Mouse (Mus musculus) heart, embryonic 12.5 days (tissue): Measurements from ENCODE around the gene Scn1b. TPM values are rescaled to one million over a fixed set of nuclear protein-coding genes. Genes with fewer than 3 reads are reported as not detected.
A peak's percentile ranks its signal among the peaks of the same experiment; 100 is the strongest.

Experiments
- ATAC-seq: fragments of 200-750 bp; cut with Nextera tagmentation; 2 replicates; pipeline ENCODE4 v1.8.0; 2017; ENCODE audit warnings: moderate TSS enrichment, moderate library complexity; ENCODE audit not compliant: insufficient number of reproducible peaks, low FRiP score
- H3K27ac ChIP-seq: fragments of 300-500 bp; sonication (generic); 2 replicates; pipeline ENCODE4 v1.5.1; 2016; ENCODE audit warnings: mild to moderate bottlenecking, moderate library complexity; ENCODE audit not compliant: poor library complexity, severe bottlenecking
- H3K27me3 ChIP-seq: fragments of 300-500 bp; sonication (generic); replicated peaks from 2 replicates; pipeline ENCODE4 v1.6.1; 2016; ENCODE audit warnings: mild to moderate bottlenecking, moderate library complexity
- H3K36me3 ChIP-seq: fragments of 300-500 bp; sonication (generic); 2 replicates; pipeline ENCODE4 v1.6.1; 2016; ENCODE audit warnings: mild to moderate bottlenecking, moderate library complexity
- H3K4me1 ChIP-seq: fragments of 300-500 bp; sonication (generic); replicated peaks from 2 replicates; pipeline ENCODE4 v1.6.1; 2016; ENCODE audit warnings: mild to moderate bottlenecking
- H3K4me2 ChIP-seq: fragments of 300-500 bp; sonication (generic); 2 replicates; pipeline ENCODE4 v1.6.1; 2016; ENCODE audit warnings: mild to moderate bottlenecking, moderate library complexity
- H3K4me3 ChIP-seq: fragments of 300-500 bp; sonication (generic); 2 replicates; pipeline ENCODE4 v1.5.1; 2016; ENCODE audit warnings: mild to moderate bottlenecking
- H3K9ac ChIP-seq: fragments of 300-500 bp; sonication (generic); 2 replicates; pipeline ENCODE4 v1.6.1; 2016; ENCODE audit warnings: mild to moderate bottlenecking, moderate library complexity
- H3K9me3 ChIP-seq: fragments of 300-500 bp; sonication (generic); replicated peaks from 2 replicates; pipeline ENCODE4 v1.6.1; 2016; ENCODE audit warnings: mild to moderate bottlenecking, moderate library complexity
- WGBS: fragments of 180-500 bp; shearing (Covaris S2); methylation state at CpG from one replicate; pipeline ENCODE4 v1.1.7; 2016; 5-methylcytosine and 5-hydroxymethylcytosine counted together
- polyA plus RNA-seq: library from polyadenylated mRNA; unstranded; fragments of >200 nt; fragmentation: Nextera tagmentation; extraction: Ambion mirVana; gene quantifications from 2 replicates; pipeline ENCODE4 v1.2.1, GENCODE M21; 2016

Gene Scn1b
- polyA plus RNA-seq, 1 experiment from 2014 or later: 5.7 TPM

- H3K4me1 ChIP-seq: peaks cover 39% of the 10 kb centered on the region
- 0 out of 2 replicates have a peak overlapping the region, but pooled peaks have one; percentile 48 for H3K9ac ChIP-seq
Measured at GRCm38 (mm10) chr7:31114646-31115045, 12.2 kb downstream of the Scn1b start.

GRCm38 (mm10) chr7:31113800-31114199 lies 13.0 kb downstream of the Scn1b start:
- Histone ChIP-seq H3K4me1 (peaks cover 45% of the 10 kb centered on the region), H3K36me3 (no peaks in the 10 kb centered on the region), H3K9me3 (no peaks in the 10 kb centered on the region), H3K27ac (no peak overlapping the region), H3K27me3 (0 out of 2 replicates have a peak, but pooled peaks cover 6% of the 10 kb centered on the region), H3K9ac (no peak overlapping the region), H3K4me2 (no peak overlapping the region), H3K4me3 (no peak overlapping the region)
- ATAC-seq: no peak
- 70% methylated on average over 6 of the region's 6 CpGs for WGBS

More at GRCm38 (mm10) chr7:31114646-31115045, 12.2 kb downstream of the Scn1b start:
- no peak for ATAC-seq
- Histone ChIP-seq H3K4me3 (no peak overlapping the region), H3K4me2 (no peak overlapping the region), H3K36me3 (no peaks in the 10 kb centered on the region), H3K27ac (no peak overlapping the region), H3K9me3 (no peaks in the 10 kb centered on the region), H3K27me3 (0 out of 2 replicates have a peak, but pooled peaks cover 6% of the 10 kb centered on the region)
- whole genome bisulfite sequencing: 63% methylated on average over 10 of the region's 10 CpGs

GRCm38 (mm10) chr7:31112036-31112435 lies 14.8 kb downstream of the Scn1b start:
- Histone ChIP-seq H3K4me1 (peaks cover 48% of the 10 kb centered on the region), H3K4me3 (no peak overlapping the region), H3K9ac (no peak overlapping the region), H3K4me2 (no peak overlapping the region), H3K9me3 (no peaks in the 10 kb centered on the region), H3K36me3 (no peaks in the 10 kb centered on the region), H3K27ac (peak overlapping the region; percentile 16; the same call in 1 of the 2 replicates), H3K27me3 (no peaks in the 10 kb centered on the region)
- no peak for ATAC-seq
- 38% methylated on average over 4 of the region's 4 CpGs for WGBS

- no peak for ATAC-seq
- no peak overlapping the region for H3K9ac ChIP-seq
- no peaks in the 10 kb centered on the region for H3K27me3 ChIP-seq
- H3K4me3 ChIP-seq: no peak overlapping the region
- no peaks in the 10 kb centered on the region for H3K9me3 ChIP-seq
- H3K4me1 ChIP-seq: peaks cover 38% of the 10 kb centered on the region
- no peak overlapping the region for H3K4me2 ChIP-seq
- 0 out of 2 replicates have a peak overlapping the region, but pooled peaks have one; percentile 13 for H3K27ac ChIP-seq
- WGBS: 69% methylated on average over 15 of the region's 15 CpGs
- H3K36me3 ChIP-seq: no peaks in the 10 kb centered on the region
Measured at GRCm38 (mm10) chr7:31110861-31111385, 15.9 kb downstream of the Scn1b start.

GRCm38 (mm10) chr7:31109796-31110195 lies 17.0 kb downstream of the Scn1b start:
- Histone ChIP-seq H3K4me2 (no peak overlapping the region), H3K27ac (no peak overlapping the region), H3K9me3 (no peaks in the 10 kb centered on the region), H3K36me3 (no peaks in the 10 kb centered on the region), H3K4me1 (peaks cover 31% of the 10 kb centered on the region), H3K27me3 (no peaks in the 10 kb centered on the region), H3K9ac (no peak overlapping the region), H3K4me3 (no peak overlapping the region)
- 81% methylated on average over 5 of the region's 5 CpGs for WGBS
- ATAC-seq: no peak

GRCm38 (mm10) chr7:31109091-31109490 lies 17.7 kb downstream of the Scn1b start:
- no peak overlapping the region for H3K4me2 ChIP-seq

GRCm38 (mm10) chr7:31107781-31108180 lies 19.0 kb downstream of the Scn1b start:
- H3K36me3 ChIP-seq: no peaks in the 10 kb centered on the region
- H3K4me2 ChIP-seq: no peak overlapping the region
- no peaks in the 10 kb centered on the region for H3K9me3 ChIP-seq
- H3K9ac ChIP-seq: no peak overlapping the region
- peaks cover 8% of the 10 kb centered on the region; the same call in 1 of the 2 replicates for H3K27me3 ChIP-seq
- 85% methylated on average over 11 of the region's 11 CpGs for WGBS
- no peak overlapping the region for H3K27ac ChIP-seq
- ATAC-seq: no peak
- no peak overlapping the region for H3K4me3 ChIP-seq
- peaks cover 29% of the 10 kb centered on the region for H3K4me1 ChIP-seq

More at GRCm38 (mm10) chr7:31109091-31109490, 17.7 kb downstream of the Scn1b start:
- H3K27ac ChIP-seq: no peak overlapping the region
- no peak for ATAC-seq
- no peak overlapping the region for H3K9ac ChIP-seq
- no peaks in the 10 kb centered on the region for H3K27me3 ChIP-seq
- H3K36me3 ChIP-seq: no peaks in the 10 kb centered on the region
- no peak overlapping the region for H3K4me3 ChIP-seq
- H3K9me3 ChIP-seq: no peaks in the 10 kb centered on the region
- WGBS: 35% methylated on average over 7 of the region's 7 CpGs
- peaks cover 29% of the 10 kb centered on the region for H3K4me1 ChIP-seq

- no peak overlapping the region for H3K4me2 ChIP-seq
- no peaks in the 10 kb centered on the region for H3K36me3 ChIP-seq
- peaks cover 18% of the 10 kb centered on the region; the same call in 1 of the 2 replicates for H3K27me3 ChIP-seq
- no peak overlapping the region for H3K4me3 ChIP-seq
- no peak overlapping the region for H3K9ac ChIP-seq
- no peak overlapping the region for H3K27ac ChIP-seq
- no peaks in the 10 kb centered on the region for H3K9me3 ChIP-seq
- 56% methylated on average over 3 of the region's 3 CpGs for WGBS
- H3K4me1 ChIP-seq: peaks cover 17% of the 10 kb centered on the region
- ATAC-seq: no peak
Measured at GRCm38 (mm10) chr7:31106166-31106565, 20.6 kb downstream of the Scn1b start.

- 44% methylated on average over 15 of the region's 15 CpGs for WGBS
- peak; percentile 15; the same call in 1 of the 2 replicates for ATAC-seq
- H3K27me3 ChIP-seq: peaks cover 18% of the 10 kb centered on the region; the same call in 1 of the 2 replicates
- no peak overlapping the region for H3K4me3 ChIP-seq
- H3K27ac ChIP-seq: no peak overlapping the region
- H3K36me3 ChIP-seq: no peaks in the 10 kb centered on the region
- H3K4me2 ChIP-seq: peak overlapping the region; percentile 5; the same call in 1 of the 2 replicates
- no peaks in the 10 kb centered on the region for H3K9me3 ChIP-seq
- H3K9ac ChIP-seq: no peak overlapping the region
- peaks cover 16% of the 10 kb centered on the region for H3K4me1 ChIP-seq
Measured at GRCm38 (mm10) chr7:31105061-31105768, 21.6 kb downstream of the Scn1b start.

- Histone ChIP-seq H3K27ac (no peak overlapping the region), H3K9me3 (no peaks in the 10 kb centered on the region), H3K4me2 (no peak overlapping the region), H3K36me3 (no peaks in the 10 kb centered on the region), H3K4me3 (no peak overlapping the region), H3K27me3 (peaks cover 18% of the 10 kb centered on the region; the same call in 1 of the 2 replicates), H3K4me1 (peaks cover 12% of the 10 kb centered on the region), H3K9ac (no peak overlapping the region)
- no peak for ATAC-seq
- WGBS: 69% methylated on average over 14 of the region's 14 CpGs
Measured at GRCm38 (mm10) chr7:31100786-31101185, 26.0 kb downstream of the Scn1b start.

- Histone ChIP-seq H3K4me2 (no peak overlapping the region), H3K9me3 (no peaks in the 10 kb centered on the region), H3K4me3 (no peak overlapping the region), H3K9ac (no peak overlapping the region), H3K27me3 (peaks cover 18% of the 10 kb centered on the region; the same call in 1 of the 2 replicates), H3K4me1 (peaks cover 6% of the 10 kb centered on the region), H3K27ac (no peak overlapping the region), H3K36me3 (no peaks in the 10 kb centered on the region)
- no peak for ATAC-seq
- 78% methylated on average over 6 of the region's 6 CpGs for WGBS
Measured at GRCm38 (mm10) chr7:31099612-31099982, 27.2 kb downstream of the Scn1b start.
